Mouse (Mus musculus): ENCODE measurements at regions not wholly inside any gene's neighbourhood (a gene's known extent, or its start where the extent isn't known, plus 50 kb on each side); places are given as distances from the start of the nearest gene placed in this dataset.

GRCm38 (mm10) chr3:105222925-105223324 lies 156.3 kb downstream of the 4930564D02Rik start:
- DNase-seq (ENCODE audit: extremely low read depth, low read depth, low spot score): no peak

DNA sequence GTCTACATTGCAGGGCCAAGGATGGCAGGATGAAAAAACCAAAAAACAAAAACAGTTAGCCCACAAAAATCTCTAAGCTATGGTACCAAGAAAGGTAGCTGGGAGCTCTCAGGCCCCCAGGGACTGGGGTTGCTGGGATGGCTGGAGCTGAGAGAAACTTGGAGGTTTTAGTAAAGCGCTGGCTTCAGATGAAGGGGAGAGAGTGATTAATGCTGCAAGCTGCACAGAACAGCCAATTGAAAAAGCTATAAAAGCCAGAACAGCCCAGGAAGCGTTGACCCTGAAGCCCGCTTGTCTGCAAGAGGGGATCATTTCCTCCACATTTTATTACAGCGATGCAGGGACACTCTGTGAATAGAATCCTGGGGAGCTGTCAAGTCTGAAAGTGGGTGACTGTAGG lies 157.0 kb downstream of the 4930564D02Rik start:
- no peak for DNase-seq (ENCODE audit: extremely low read depth, low read depth, low spot score)

- no peak for DNase-seq (ENCODE audit: extremely low read depth, low read depth, low spot score)
Measured at GRCm38 (mm10) chr3:105227551-105227950, 160.9 kb downstream of the 4930564D02Rik start.

DNA sequence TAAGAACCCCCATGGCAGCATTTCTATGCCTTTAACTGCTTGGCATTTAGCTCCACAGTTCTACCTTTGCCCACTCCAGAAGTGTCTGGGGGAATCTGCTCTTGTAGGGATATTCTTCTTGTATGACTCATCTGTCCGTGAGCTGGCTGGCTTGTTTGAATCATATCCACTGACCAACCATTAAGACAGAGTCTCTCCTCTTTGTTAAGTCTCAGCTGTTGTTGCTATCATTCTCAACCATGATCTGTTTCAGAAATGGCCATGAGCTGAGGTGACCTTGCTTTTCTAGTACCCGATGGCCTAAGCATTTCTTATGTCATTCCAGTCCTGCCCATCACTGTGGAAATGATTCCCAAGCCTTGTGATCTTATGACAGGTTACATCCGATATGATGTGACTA lies 161.8 kb downstream of the 4930564D02Rik start:
- DNase-seq (ENCODE audit: extremely low read depth, low read depth, low spot score): no peak

DNA sequence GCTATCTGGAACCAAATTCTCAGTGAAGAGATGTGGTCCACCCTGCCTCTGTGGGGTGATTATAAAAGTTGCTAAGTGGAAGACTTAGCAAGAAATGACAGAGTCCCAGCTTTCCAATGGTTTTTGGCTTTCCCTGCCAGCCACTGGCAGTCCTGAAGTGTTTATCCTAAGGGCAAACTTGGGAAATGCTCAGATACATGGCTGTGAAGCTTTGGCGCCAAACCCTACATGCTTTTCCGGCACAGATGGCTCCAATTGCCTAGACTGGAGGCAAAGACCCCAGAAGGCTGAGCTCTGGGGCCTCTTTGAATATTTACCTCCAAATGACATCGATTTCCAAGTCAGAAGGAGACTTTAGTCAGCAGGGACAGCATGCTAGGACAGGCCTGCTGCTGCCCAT lies 174.4 kb downstream of the 4930564D02Rik start:
- DNase-seq (ENCODE audit: extremely low read depth, low read depth, low spot score): no peak

- no peak for DNase-seq (ENCODE audit: extremely low read depth, low read depth, low spot score)
Measured at GRCm38 (mm10) chr3:105257096-105257495, 190.5 kb downstream of the 4930564D02Rik start.

- DNase-seq (ENCODE audit: extremely low read depth, low read depth, low spot score): no peak
Measured at GRCm38 (mm10) chr3:105275241-105275640, 176.9 kb upstream of the Kcnd3 start.

DNA sequence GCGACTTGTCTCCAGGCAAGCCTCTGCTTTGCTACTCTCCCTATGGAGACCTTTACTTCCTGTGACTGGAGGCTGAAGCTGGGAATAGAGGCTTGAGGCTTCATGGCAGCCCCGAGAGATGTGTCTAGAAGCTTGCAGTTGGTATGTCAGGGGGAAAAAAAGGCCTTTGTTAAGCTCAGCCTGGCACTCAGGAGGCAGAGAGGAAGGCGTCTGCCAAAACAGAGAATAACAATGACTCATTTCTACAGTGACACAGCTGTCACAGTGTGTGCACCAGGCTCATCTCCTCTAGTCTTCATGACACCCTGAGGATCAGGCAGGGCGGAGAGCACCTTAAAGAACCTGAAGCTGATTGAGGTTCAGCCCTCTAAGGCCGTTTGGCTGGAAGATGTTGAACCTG lies 171.2 kb upstream of the Kcnd3 start:
- no peak for DNase-seq (ENCODE audit: extremely low read depth, low read depth, low spot score)

DNA sequence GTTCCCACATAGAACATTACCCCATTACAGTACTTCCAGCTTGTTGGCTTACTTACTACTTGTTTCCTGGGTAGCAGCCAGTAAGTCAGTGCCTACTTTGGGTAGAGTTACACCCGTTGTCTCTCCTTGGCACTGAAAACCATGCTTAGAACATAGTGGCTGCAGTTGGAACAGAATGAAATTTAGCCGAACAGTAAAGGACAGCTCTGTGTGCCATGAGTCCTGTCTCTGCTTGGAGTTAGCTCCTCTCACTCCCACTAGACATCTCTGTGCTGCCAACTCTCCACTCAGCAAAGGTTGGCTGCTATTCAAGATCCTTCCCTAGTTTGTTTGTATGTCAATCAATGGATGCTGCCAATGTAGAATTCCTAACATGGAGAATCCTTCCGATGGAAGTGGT lies 170.4 kb upstream of the Kcnd3 start:
- DNase-seq (ENCODE audit: extremely low read depth, low read depth, low spot score): no peak

GRCm38 (mm10) chr3:105298273-105298672 lies 153.9 kb upstream of the Kcnd3 start:
- DNase-seq (ENCODE audit: extremely low read depth, low read depth, low spot score): no peak

DNA sequence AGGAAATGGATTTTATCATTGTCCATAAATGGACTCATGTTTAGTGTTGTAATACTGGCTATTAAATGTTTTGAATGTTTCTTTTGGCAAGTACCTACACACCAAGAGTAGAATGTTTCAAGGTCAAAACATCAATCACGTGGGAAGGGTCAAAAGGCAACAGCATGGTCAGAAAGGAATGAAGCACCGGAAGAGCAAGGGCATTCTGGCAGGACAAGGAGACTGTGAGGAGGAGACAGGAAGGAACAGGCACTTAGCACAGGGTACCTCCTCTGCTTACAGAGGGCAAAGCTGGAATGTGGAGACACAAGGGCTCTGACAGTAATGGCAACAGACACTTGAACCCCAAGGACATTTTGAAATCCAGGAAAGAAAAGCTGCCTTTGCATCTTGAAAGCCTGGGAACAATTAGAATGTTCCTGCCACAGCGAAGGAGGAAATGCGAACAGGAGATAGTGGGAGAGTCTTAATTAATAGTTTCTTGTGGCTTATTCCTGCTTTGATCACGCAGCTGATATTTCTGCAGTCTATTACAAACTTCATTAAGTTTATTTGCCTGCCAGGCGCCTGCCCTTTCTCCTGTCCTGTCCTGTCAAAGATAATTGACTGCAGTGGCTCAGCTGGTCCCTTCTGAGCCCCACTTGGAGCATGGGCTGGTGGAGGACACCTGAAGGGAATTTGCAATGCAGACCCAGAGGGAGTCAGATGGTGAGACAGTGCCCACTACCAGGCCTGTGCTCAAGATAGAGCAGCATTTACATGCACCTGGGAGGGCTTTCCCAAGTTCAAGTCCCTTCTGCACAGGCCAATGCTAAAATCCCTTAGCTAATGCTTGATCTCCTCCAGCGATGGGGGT lies 151.2 kb upstream of the Kcnd3 start:
- no peak for DNase-seq (ENCODE audit: extremely low read depth, low read depth, low spot score)

DNA sequence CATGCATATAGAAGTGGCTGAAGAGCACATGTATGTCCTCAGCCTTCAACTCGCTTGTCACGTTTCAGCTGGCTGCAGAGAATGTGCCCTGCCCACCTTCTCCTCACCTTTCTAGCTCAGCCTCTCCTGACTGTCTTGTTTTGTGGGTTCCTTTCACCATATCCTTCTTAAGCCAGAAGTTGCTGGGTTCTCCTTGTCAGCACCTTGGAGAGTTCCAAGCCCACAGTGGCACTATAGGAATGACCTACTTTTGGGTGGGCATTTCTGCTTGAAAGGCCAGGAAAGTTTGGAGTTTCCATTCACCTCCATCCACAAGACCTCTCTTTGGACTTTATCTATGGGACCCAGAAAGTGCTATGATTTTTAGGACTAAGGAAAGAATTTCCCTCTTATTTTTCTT lies 144.5 kb upstream of the Kcnd3 start:
- no peak for DNase-seq (ENCODE audit: extremely low read depth, low read depth, low spot score)

GRCm38 (mm10) chr3:105309020-105309419 lies 143.1 kb upstream of the Kcnd3 start:
- no peak for DNase-seq (ENCODE audit: extremely low read depth, low read depth, low spot score)

GRCm38 (mm10) chr3:105353268-105353667 lies 98.9 kb upstream of the Kcnd3 start:
- DNase-seq (ENCODE audit: extremely low read depth, low read depth, low spot score): no peak

- no peak for DNase-seq (ENCODE audit: extremely low read depth, low read depth, low spot score)
Measured at GRCm38 (mm10) chr3:105354123-105354931, 97.8 kb upstream of the Kcnd3 start.

DNA sequence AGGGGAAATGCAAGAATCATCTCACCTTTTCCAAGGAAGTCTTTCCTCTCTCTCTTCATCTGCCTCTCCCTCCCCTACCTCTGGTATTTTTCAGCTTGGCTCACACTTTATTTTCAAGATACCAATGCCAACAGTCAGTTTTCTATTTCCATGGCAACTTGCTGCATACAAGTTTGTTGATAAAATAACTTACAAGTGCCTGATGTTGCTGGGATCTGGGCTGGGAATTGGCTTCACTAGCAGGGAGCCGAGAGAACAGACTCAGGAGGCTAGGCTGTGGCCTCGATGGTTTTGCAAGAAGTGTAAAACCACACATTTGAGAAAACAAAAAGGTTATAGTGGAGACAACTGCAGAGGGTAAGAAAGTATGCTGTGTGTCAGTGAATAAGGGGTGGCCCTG lies 94.6 kb upstream of the Kcnd3 start:
- DNase-seq (ENCODE audit: extremely low read depth, low read depth, low spot score): no peak

GRCm38 (mm10) chr3:105359636-105360035 lies 92.5 kb upstream of the Kcnd3 start:
- DNase-seq (ENCODE audit: extremely low read depth, low read depth, low spot score): no peak

DNA sequence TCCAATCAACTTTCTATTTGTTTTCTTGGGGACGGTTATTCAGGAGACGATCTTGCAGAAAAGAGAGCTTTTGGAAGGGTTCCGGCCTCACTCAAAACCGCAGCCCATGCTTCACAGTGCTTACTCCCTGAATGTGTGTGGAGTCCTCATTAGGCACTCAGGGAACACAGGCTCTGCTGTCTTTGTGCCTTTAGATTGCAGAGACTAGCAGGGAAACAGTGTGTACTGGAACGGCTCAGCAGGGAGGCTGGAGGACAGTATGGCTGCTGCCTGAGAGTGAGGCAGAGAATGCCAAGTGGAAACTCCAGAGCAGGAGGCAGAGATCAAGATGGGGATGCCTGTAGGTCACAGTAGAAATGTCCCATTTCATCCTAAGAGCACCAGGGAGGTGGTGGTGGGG lies 87.4 kb upstream of the Kcnd3 start:
- DNase-seq (ENCODE audit: extremely low read depth, low read depth, low spot score): no peak

- DNase-seq (ENCODE audit: extremely low read depth, low read depth, low spot score): no peak
Measured at GRCm38 (mm10) chr3:105366806-105367205, 85.3 kb upstream of the Kcnd3 start.

- DNase-seq (ENCODE audit: extremely low read depth, low read depth, low spot score): no peak
Measured at GRCm38 (mm10) chr3:105367972-105368371, 84.2 kb upstream of the Kcnd3 start.

- no peak for DNase-seq (ENCODE audit: extremely low read depth, low read depth, low spot score)
Measured at GRCm38 (mm10) chr3:105372371-105372828, 79.7 kb upstream of the Kcnd3 start.

DNA sequence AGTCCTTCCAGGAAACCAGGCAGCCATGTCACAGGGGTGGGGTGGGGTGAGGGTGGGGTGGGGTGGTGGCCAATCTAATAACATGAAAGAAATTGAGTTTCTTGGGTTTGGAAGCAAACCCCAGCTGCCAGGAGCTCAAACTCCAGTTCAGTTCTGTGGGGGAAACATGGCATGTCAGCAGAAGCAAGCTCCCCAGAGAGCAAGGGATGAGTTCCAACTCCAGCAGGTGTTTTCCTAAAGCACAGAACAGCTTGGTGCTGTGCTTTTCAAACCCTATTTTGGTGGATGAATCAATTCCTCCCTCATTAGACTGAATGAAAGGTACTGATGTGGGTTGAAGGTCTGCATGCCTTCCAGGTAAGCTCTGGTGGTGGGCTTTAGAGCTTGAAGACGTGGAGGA lies 77.8 kb upstream of the Kcnd3 start:
- DNase-seq (ENCODE audit: extremely low read depth, low read depth, low spot score): no peak

All from fat pad, adult 2 months (tissue).